Mouse (Mus musculus) urinary bladder, postnatal 14 days (tissue): ENCODE results near the gene E2f4.
A peak's percentile ranks its signal among the peaks of the same experiment; 100 is the strongest.
"Not testable (repeated sequence)": the region's sequence is repeated elsewhere in the genome, so short reads cannot be mapped to it uniquely, and the experiment has no call there.

Experiments
- DNase-seq: peaks from one replicate; pipeline ENCODE4 v3.0.0; 2021; ENCODE audit warnings: low spot score

Gene E2f4

GRCm38 (mm10) chr8:105269461-105269947 lies 28.0 kb upstream of the E2f4 start, which contains the start of gene Hsf4:
Gene Hsf4, plus strand, starts transcription at chr8:105269801.
- peak; percentile 76 for DNase-seq

- no peak for DNase-seq
Observed at GRCm38 (mm10) chr8:105270101-105270915, 27.2 kb upstream of the E2f4 start.

GRCm38 (mm10) chr8:105270916-105271186 lies 26.6 kb upstream of the E2f4 start:
- DNase-seq = no peak

GRCm38 (mm10) chr8:105275387-105275786 lies 22.1 kb upstream of the E2f4 start:
- DNase-seq = no peak

GRCm38 (mm10) chr8:105275840-105276239 lies 21.6 kb upstream of the E2f4 start, which contains the start of gene Nol3:
Gene Nol3, plus strand, starts transcription at chr8:105276140.
- no peak for DNase-seq

- peak; percentile 58 for DNase-seq
Observed at GRCm38 (mm10) chr8:105276292-105277120, 21.0 kb upstream of the E2f4 start.

- peak; percentile 81 for DNase-seq
Observed at GRCm38 (mm10) chr8:105278911-105279334, 18.5 kb upstream of the E2f4 start.

- DNase-seq = no peak
Observed at GRCm38 (mm10) chr8:105280567-105280966, 16.9 kb upstream of the E2f4 start.

- DNase-seq = no peak
Observed at GRCm38 (mm10) chr8:105281821-105282220, 15.6 kb upstream of the E2f4 start.

GRCm38 (mm10) chr8:105282239-105282638 lies 15.2 kb upstream of the E2f4 start:
- no peak for DNase-seq

GRCm38 (mm10) chr8:105283074-105283473 lies 14.4 kb upstream of the E2f4 start:
- peak; percentile 58 for DNase-seq

- DNase-seq = no peak
Observed at GRCm38 (mm10) chr8:105285514-105285913, 11.9 kb upstream of the E2f4 start.

- no peak for DNase-seq
Observed at GRCm38 (mm10) chr8:105286907-105287306, 10.6 kb upstream of the E2f4 start.

GRCm38 (mm10) chr8:105288231-105288630 lies 9.2 kb upstream of the E2f4 start:
- DNase-seq = no peak

GRCm38 (mm10) chr8:105288958-105289732 lies 8.3 kb upstream of the E2f4 start:
- peak; percentile 93 for DNase-seq

GRCm38 (mm10) chr8:105289805-105290460 lies 7.5 kb upstream of the E2f4 start, which contains the start of gene 4931428F04Rik:
Gene 4931428F04Rik, minus strand, starts transcription at chr8:105289864.
- DNase-seq = peak; percentile 41

GRCm38 (mm10) chr8:105290554-105291314 lies 6.7 kb upstream of the E2f4 start:
- DNase-seq = peak; percentile 95

- not testable (repeated sequence) for DNase-seq
Observed at GRCm38 (mm10) chr8:105291364-105291763, 6.1 kb upstream of the E2f4 start.

GRCm38 (mm10) chr8:105291802-105292201 lies 5.7 kb upstream of the E2f4 start:
- DNase-seq = not testable (repeated sequence)

- no peak for DNase-seq
Observed at GRCm38 (mm10) chr8:105292471-105292870, 5.0 kb upstream of the E2f4 start.

GRCm38 (mm10) chr8:105293405-105293804 lies 4.1 kb upstream of the E2f4 start:
- no peak for DNase-seq
